Mouse (Mus musculus) skeletal muscle tissue, postnatal 0 days (tissue): ENCODE data around the gene Mvd. TPM values are rescaled to one million over a fixed set of nuclear protein-coding genes. Genes with fewer than 3 reads are reported as not detected.

Experiments
- microRNA-seq, 2 experiments: library from miRNA; unstranded; fragments of <30 nt; microRNA quantifications; one replicate each; pipeline ENCODE4; 2016
- polyA plus RNA-seq: library from polyadenylated mRNA; unstranded; fragments of >200 nt; fragmentation: Nextera tagmentation; extraction: Ambion mirVana; gene quantifications from 2 replicates; pipeline ENCODE4 v1.2.1, GENCODE M21; 2015

Mvd gene
- polyA plus RNA-seq, result 9.0 and 12.3 TPM in 2 replicates

DNA sequence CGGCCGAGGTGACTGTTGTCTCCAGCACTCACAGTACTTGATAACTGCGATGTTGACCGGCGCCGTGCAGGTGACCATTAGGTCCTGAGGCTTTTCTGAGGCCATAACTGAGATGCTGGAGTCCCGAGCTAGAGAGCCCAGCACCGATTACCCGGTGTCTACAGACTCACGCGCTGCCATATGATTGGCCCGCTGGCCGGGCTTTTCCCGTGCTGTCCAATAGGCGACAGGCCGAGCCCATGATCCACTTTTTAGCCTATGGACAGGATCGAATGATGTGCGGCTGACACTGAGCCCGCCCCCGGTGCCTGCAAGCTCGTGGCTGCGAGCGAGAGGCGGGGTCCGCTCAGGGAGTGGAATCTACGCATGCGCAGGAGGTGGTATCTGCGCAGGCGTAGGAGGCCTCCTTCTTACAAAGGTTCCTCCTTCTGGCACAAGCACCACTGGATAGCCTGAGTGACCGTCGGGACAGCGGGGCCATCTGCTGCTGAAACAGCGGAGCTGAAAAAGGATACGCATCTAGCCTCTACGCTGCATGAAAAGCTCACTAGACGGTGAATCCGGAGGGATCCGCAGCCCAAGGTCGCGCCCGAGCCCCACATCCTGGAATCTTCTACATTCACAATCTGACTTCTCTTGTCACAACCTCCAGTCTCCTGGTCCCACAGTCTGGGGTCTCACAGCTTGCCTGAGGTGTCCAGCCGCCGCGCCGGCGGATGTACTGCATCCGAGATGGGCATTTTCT, at the start of gene Mvd:
Mvd (minus strand) TSS at position 161 of the 745 bp plus-strand sequence.

DNA sequence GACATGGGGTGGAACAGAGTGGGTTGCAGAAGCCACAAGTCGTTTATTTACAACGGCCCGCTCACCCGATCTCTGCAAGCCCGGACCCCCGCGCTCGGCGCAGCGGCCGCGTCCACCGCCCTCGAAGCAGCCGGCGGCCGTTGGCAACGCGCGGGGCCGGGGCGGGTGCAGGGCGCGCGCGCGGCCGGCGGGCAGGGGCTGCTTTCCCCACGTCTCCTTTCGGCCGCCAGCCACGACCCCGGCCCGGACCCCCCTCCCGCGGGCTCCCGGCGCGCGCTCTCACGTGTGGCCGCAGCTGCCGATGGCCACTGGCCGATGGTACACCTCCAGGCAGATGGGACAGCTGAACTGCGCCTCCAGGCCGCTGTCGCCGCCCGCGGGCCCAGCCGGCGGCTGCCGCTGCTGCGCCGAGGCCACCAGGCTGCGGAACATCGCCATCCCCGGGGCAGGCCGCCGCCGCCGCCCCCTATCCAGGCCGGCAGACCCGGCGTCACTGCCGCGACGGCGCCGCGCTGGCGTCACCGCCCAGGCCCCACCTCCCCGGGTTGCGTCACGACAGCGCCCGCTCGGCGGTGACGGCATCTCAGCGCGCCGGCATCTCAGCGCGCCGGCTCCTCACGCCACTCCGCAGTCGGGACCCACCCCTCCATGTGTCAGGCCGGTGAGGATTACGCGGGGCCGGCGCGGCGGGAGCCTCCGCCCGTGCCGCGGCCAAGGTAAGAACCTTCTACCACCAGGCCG, 32.5 kb upstream of the Mvd start, which contains the start of the genes Rnf166 and Ctu2:
Rnf166 (minus strand) TSS at position 485 of the 741 bp plus-strand sequence.
Ctu2 (plus strand) TSS at position 564 of the 741 bp plus-strand sequence.

DNA sequence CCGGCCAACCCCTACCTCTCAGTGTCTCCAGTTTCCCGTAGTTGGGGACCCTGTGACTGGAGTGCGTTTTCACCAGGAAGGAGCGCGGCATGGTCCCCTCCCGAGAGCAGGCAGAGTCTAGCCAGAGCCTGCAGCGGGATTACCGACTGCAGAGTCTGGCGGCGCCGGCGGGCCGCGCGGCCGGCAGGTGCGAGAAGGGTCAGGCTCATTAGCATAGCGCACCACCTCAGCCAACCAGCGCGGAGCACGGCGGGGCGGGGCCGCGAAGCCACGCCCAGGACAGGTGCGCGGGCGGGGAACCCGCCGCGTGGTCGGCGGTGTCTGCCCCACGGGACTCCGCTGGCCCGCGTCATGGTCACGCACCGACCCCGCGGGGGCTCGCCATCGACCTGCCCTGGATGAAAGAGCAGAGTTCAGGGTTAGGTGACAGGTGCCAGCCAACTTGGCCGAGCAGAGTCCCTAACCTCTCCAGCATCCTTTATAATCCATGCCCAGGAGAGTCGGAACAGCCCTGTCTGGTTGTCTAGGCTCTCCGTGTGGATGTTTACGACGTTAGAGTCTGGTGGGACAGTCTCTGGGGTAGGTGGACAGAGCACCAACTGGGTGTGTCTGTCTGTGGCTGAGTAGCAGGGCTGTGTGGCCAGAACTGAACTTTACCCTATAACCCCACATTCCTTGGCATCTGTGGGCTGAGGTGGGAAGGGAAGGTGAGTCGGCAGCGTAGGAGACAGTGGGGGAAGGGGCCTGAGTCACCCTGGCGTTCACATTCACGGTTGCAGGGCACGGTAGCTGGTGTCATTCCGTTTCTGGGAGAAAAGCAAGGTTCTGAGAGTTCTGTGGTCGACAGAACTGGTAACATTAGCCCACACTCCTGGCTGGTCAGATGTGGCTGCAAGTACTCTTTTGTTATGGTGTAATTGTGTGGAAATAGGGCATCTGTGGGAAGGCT, 17.6 kb upstream of the Mvd start, which contains the start of gene Snai3:
Snai3 (minus strand) TSS at position 210 of the 949 bp plus-strand sequence.

DNA sequence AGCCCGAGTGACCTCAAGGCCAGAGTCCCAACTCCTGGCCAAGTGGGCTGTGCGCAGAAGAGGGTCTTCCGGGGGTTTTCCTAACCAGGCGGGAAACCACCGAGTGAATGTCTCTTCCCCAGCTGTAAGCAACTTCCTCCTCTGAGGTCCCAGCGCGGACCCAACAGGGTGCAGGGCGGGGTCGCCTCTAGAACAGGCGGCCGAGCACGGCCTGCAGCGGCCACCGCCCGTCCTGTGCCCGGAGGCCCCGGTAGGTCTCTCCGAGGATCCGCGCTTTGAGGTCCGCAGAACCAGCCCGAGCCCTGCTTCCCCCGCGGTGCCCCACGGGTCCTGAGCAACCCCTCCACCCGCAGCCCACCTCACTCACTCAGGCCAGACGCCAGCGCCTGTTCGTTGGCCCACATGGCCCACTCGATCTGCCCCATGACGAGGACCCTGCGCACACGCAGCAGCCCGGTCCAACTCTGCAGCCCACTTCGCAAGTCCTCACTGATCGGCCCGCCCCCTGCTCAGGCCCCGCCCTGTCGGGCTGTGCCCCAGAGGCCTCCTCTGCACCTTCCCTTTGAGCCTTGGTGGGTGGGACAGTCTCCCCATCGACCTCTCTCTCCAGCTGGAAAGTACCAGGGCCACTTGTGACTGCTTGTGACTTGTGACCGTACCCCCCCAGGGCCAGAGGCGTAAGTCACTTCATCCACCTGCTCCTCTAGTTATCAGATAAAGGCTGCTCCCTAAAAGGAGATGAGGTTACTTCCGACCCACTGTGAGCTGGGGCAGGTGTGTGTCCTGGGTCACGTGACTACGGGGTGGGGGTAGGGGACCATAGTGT, 10.6 kb downstream of the Mvd start, which contains the start of gene Cyba:
Cyba (minus strand) TSS at position 488 of the 826 bp plus-strand sequence.

DNA sequence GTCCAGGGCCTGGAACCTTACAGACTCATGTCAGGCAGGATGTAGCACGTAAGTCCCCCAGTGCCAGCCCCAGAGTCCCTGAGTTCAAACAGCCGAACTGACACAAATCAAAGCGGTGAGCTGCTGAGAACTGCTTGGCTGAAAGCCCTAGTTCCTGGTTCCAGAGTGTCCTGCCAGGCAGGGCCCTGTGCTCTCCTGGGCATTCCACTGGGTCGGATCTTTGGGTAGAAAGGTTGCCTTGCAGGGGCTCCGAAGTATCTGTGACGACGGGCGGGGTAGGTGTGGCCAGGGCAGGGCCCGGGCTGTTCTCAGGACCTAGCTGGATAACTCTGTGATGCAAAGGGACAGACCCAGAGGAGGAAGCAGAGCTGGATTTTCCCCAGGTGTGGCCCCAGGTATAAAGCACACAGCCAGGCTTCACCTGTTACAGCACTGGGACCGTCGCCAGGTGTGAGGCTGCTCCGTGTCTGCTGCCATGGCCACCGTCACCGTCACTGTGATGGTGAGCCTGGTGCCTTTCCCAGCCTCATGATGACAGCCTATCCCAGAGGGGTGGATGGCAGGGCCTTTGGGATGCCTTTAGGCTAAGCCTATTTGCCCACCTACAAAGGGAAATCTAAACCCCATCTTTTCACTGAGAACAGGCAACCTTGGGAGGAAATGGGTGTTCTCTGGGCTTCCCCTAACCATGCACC, 21.7 kb downstream of the Mvd start, which contains the start of gene Il17c:
Il17c (plus strand) TSS at position 645 of the 695 bp plus-strand sequence.

Small RNA genes within 50 kb of the gene (microRNA-seq; reads per million reads assigned to microRNA genes)
- 0 reads per million in 2 experiments for gene Gm24366

Other genes starting within 250 kb of the Mvd start
- 0.55 and 0.62 TPM in 2 replicates for gene Zfpm1, start 161.3 kb downstream of the Mvd start, polyA plus RNA-seq
- not detected in 2 replicates for gene Trhr2, start 82.7 kb downstream of the Mvd start, polyA plus RNA-seq
- 17.3 and 20.0 TPM in 2 replicates for gene Zc3h18, start 66.8 kb downstream of the Mvd start, polyA plus RNA-seq
- not detected in 2 replicates for gene Il17c, start 21.4 kb downstream of the Mvd start, polyA plus RNA-seq
- 136 and 150 TPM in 2 replicates for gene Cyba, start 10.5 kb downstream of the Mvd start, polyA plus RNA-seq
- 7.4 and 8.9 TPM in 2 replicates for gene Snai3, start 17.3 kb upstream of the Mvd start, polyA plus RNA-seq
- 47.5 and 50.2 TPM in 2 replicates for gene Rnf166, start 32.6 kb upstream of the Mvd start, polyA plus RNA-seq
- gene Ctu2, start 32.7 kb upstream of the Mvd start, polyA plus RNA-seq, result 19.5 and 25.7 TPM in 2 replicates
- 10.5 and 13.1 TPM in 2 replicates for gene Piezo1, start 107.9 kb upstream of the Mvd start, polyA plus RNA-seq
- 7.2 and 9.0 TPM in 2 replicates for gene Cdt1, start 124.6 kb upstream of the Mvd start, polyA plus RNA-seq
- gene Aprt, start 133.5 kb upstream of the Mvd start, polyA plus RNA-seq, result 60.6 and 73.1 TPM in 2 replicates
- 6.2 and 8.3 TPM in 2 replicates for gene Galns, start 168.0 kb upstream of the Mvd start, polyA plus RNA-seq
- gene Trappc2l, start 168.2 kb upstream of the Mvd start, polyA plus RNA-seq, result 50.7 and 61.0 TPM in 2 replicates
- not detected in 2 replicates for gene Pabpn1l, start 179.3 kb upstream of the Mvd start, polyA plus RNA-seq